19 mouse cellular contexts compared by ENCODE assay signal in the genomic region with DNA sequence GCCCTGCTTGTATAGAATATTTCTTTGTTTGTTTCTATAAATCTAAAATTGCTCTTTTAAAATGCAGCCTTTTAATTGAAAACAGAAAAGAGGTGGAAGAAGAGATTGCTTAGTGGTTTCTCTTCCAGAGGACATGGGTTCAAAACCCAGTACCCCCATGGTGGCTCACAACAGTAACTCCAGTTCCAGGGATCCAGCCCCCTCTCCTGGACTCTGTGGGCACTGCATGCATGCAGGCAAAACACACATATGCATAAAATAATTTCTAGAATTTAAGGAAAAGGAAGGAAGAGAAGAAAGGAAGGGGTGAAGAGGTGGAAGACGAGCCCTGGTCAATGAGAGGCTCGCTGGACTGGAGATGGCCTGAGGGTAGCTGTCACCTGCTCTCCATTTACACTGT.
DNase-seq lines count a peak whose midpoint lies in the region; ATAC-seq and TF ChIP-seq lines count a peak whose summit lies in the region.
"Had no signal": no experiment of that assay in that cellular context is flagged by ENCODE, and none has a peak within 500 bp of the region (broad histone marks: within the 10 kb centered on the region; RNA-seq: fewer than 3 reads in every experiment).

No protein-coding gene starts in this region.

- ATAC-seq in intestine, postnatal 0 days = no peak
- ATAC-seq in intestine, embryonic 15.5 days = no peak
- ATAC-seq in lung, postnatal 0 days = no peak
- ATAC-seq: forebrain, embryonic 13.5 days; midbrain, embryonic 16.5 days had no signal

- no peak overlapping the region for H3K4me3 ChIP-seq in intestine, postnatal 0 days (ENCODE audit: low read depth, low read length)
- H3K4me3 ChIP-seq in intestine, embryonic 15.5 days (replicated peaks) = no peak overlapping the region
- no peak overlapping the region for H3K4me3 ChIP-seq in lung, postnatal 0 days (ENCODE audit: low read depth, low read length)
- no peak overlapping the region for H3K4me3 ChIP-seq in small intestine, adult 2 months (ENCODE audit: low read depth, low read length)
- H3K4me3 ChIP-seq: embryonic facial prominence, embryonic 10.5 days; forebrain, embryonic 13.5 days; hindbrain, embryonic 10.5 days; limb, embryonic 15.5 days had no signal

- peaks cover 3% of the 10 kb centered on the region; the same call in 1 of the 2 replicates for H3K4me1 ChIP-seq in intestine, postnatal 0 days (replicated peaks; ENCODE audit: control insufficient read depth, insufficient read depth, low read length)
- H3K4me1 ChIP-seq in intestine, embryonic 15.5 days (replicated peaks) = no peaks in the 10 kb centered on the region
- H3K4me1 ChIP-seq in lung, postnatal 0 days (ENCODE audit: insufficient read depth, low read depth, low read length) = peaks cover 7% of the 10 kb centered on the region; the same call in 1 of the 2 replicates
- no peaks in the 10 kb centered on the region for H3K4me1 ChIP-seq in small intestine, adult 2 months (ENCODE audit: control insufficient read depth, insufficient read depth, insufficient read length, low read length)
- H3K4me1 ChIP-seq: forebrain, embryonic 13.5 days had no signal

- no peaks in the 10 kb centered on the region for H3K27me3 ChIP-seq in intestine, postnatal 0 days (replicated peaks; ENCODE audit: control insufficient read depth, insufficient read depth, low read length)
- no peaks in the 10 kb centered on the region for H3K27me3 ChIP-seq in intestine, embryonic 15.5 days (replicated peaks)
- no peaks in the 10 kb centered on the region for H3K27me3 ChIP-seq in lung, postnatal 0 days (replicated peaks; ENCODE audit: insufficient read depth, low read length)
- H3K27me3 ChIP-seq in small intestine, adult 2 months (ENCODE audit: control insufficient read depth, insufficient read depth, low read length) = no peaks in the 10 kb centered on the region
- H3K27me3 ChIP-seq: forebrain, embryonic 13.5 days; limb, embryonic 15.5 days had no signal

- no peaks in the 10 kb centered on the region for H3K9me3 ChIP-seq in intestine, postnatal 0 days (ENCODE audit: control insufficient read depth)
- H3K9me3 ChIP-seq in intestine, embryonic 15.5 days = no peaks in the 10 kb centered on the region
- no peaks in the 10 kb centered on the region for H3K9me3 ChIP-seq in lung, postnatal 0 days (ENCODE audit: low read length)
- H3K9me3 ChIP-seq: embryonic facial prominence, embryonic 10.5 days; forebrain, embryonic 13.5 days; hindbrain, embryonic 10.5 days; limb, embryonic 15.5 days had no signal

- no peaks in the 10 kb centered on the region; the same call in 1 of the 2 replicates for H3K36me3 ChIP-seq in intestine, postnatal 0 days (ENCODE audit: control insufficient read depth, insufficient read depth)
- no peaks in the 10 kb centered on the region for H3K36me3 ChIP-seq in intestine, embryonic 15.5 days
- no peaks in the 10 kb centered on the region for H3K36me3 ChIP-seq in lung, postnatal 0 days (ENCODE audit: insufficient read depth, low read length)
- H3K36me3 ChIP-seq in small intestine, adult 2 months (ENCODE audit: control insufficient read depth, insufficient read depth, low read length) = 0 out of 2 replicates have a peak, but pooled peaks cover 3% of the 10 kb centered on the region
- H3K36me3 ChIP-seq: embryonic facial prominence, embryonic 10.5 days; hindbrain, embryonic 10.5 days; limb, embryonic 15.5 days had no signal

- no peak for TF ChIP-seq POLR2A in brain, embryonic 14.5 days (IDR thresholded peaks at IDR 0.05; ENCODE audit: borderline replicate concordance, extremely low read depth, insufficient read depth, insufficient read length, poor library complexity, severe bottlenecking)
- no peak for TF ChIP-seq POLR2A in small intestine, adult 2 months (IDR thresholded peaks at IDR 0.05; ENCODE audit: low read depth, low read length)

- no peak overlapping the region for H3K27ac ChIP-seq in intestine, postnatal 0 days (ENCODE audit: low read depth, low read length)
- H3K27ac ChIP-seq in intestine, embryonic 15.5 days = no peak overlapping the region
- no peak overlapping the region for H3K27ac ChIP-seq in lung, postnatal 0 days (ENCODE audit: low read length)
- H3K27ac ChIP-seq in small intestine, adult 2 months (ENCODE audit: insufficient read depth, low read depth, low read length) = no peak overlapping the region
- H3K27ac ChIP-seq: embryonic facial prominence, embryonic 10.5 days; forebrain, embryonic 13.5 days; hindbrain, embryonic 10.5 days; limb, embryonic 15.5 days had no signal

- DNase-seq in lung, postnatal 0 days (ENCODE audit: low spot score) = no peak
- DNase-seq in lung, adult 18-20 months = no peak
- DNase-seq in brain, embryonic 14.5 days (ENCODE audit: low read depth) = no peak
- no peak for DNase-seq in adrenal gland, adult 8-10 months
- DNase-seq: adrenal gland, adult 2 months; cerebellum, adult 11 months; cerebellum, postnatal 36 days; kidney, postnatal 14 days; layer of hippocampus, adult 9-11 months; right cerebral cortex, adult 18-20 months; thymus, adult 18-20 months had no signal

- no peak overlapping the region for H3K9ac ChIP-seq in intestine, postnatal 0 days (ENCODE audit: low read depth, low read length)
- H3K9ac ChIP-seq in intestine, embryonic 15.5 days = no peak overlapping the region
- H3K9ac ChIP-seq in lung, postnatal 0 days (replicated peaks; ENCODE audit: low read depth) = no peak overlapping the region
- H3K9ac ChIP-seq: forebrain, embryonic 13.5 days; limb, embryonic 15.5 days had no signal

- H3K4me2 ChIP-seq in intestine, postnatal 0 days (replicated peaks; ENCODE audit: low read depth) = no peak overlapping the region
- no peak overlapping the region for H3K4me2 ChIP-seq in intestine, embryonic 15.5 days (replicated peaks)
- no peak overlapping the region for H3K4me2 ChIP-seq in lung, postnatal 0 days (replicated peaks; ENCODE audit: low read depth, low read length)
- H3K4me2 ChIP-seq: forebrain, embryonic 13.5 days; limb, embryonic 15.5 days had no signal

- peak; percentile 37 for TF ChIP-seq CTCF in intestine, postnatal 0 days (IDR thresholded peaks at IDR 0.05; ENCODE audit: low read depth)
- TF ChIP-seq CTCF in lung, postnatal 0 days (IDR thresholded peaks at IDR 0.05) = peak; percentile 54
- peak; percentile 29; the same call in 1 of the 2 replicates for TF ChIP-seq CTCF in brain, embryonic 14.5 days (IDR thresholded peaks at IDR 0.05; ENCODE audit: borderline replicate concordance, extremely low read depth, insufficient read depth, insufficient read length)
- TF ChIP-seq CTCF in small intestine, adult 2 months (IDR thresholded peaks at IDR 0.05; ENCODE audit: extremely low read depth, insufficient read length, insufficient replicate concordance, low read depth, low read length) = peak; percentile 24; the same call in 1 of the 2 replicates

- WGBS in intestine, postnatal 0 days = 90% methylated on average over 2 of the region's 2 CpGs
- 92% methylated on average over 2 of the region's 2 CpGs for WGBS in intestine, embryonic 15.5 days
- WGBS in lung, postnatal 0 days = 89% methylated on average over 2 of the region's 2 CpGs
- 85% methylated on average over 2 of the region's 2 CpGs for WGBS in small intestine, adult 2 months

- TF ChIP-seq EP300 in lung, postnatal 0 days (IDR thresholded peaks at IDR 0.05) = no peak
